Mouse (Mus musculus): ENCODE measurements around the gene Pxylp1. TPM values are rescaled to one million over a fixed set of nuclear protein-coding genes. Genes with fewer than 3 reads are reported as not detected.

The Pxylp1 gene
- total and polyA plus RNA-seq, 3 experiments = 0.22 TPM; not detected in 2

DNA sequence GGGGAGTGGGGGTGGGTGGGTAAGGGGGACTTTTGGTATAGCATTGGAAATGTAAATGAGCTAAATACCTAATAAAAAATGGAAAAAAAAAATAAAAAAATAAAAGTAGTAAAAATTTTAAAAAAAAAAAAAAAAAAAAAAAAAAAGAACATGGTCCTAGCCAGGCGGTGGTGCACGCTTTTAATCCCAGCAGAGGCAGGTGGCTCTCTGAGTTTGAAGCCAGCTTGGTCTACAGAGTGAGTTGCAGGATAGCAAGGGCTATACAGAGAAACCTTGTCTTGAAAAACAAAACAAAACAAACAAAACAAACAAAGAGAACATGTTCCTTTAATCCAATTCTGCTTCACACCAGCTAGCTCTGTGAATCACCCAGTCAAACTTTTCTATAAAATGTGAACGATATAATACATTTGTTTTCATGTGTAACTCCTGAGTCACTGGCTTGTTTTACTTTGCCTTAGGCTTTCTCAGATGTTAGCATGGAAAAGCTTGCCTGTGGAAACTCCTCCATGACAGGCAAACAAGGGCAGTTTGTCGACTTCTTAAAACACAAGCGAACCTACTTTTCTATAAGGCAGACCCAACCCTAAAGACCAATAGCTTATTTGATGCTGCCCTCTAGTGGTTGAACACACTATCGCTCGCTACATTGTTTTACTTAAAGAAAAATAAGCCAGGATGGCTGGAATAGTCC, 74.2 kb downstream of the Pxylp1 start:
- peaks cover 5% of the 10 kb centered on the region for H3K4me1 ChIP-seq (ENCODE audit: insufficient read depth, low read depth, low read length)
- no peaks in the 10 kb centered on the region for H3K36me3 ChIP-seq (replicated peaks)
- no peaks in the 10 kb centered on the region; the same call in 1 of the 2 replicates for H3K9me3 ChIP-seq (replicated peaks)
- H3K4me3 ChIP-seq (ENCODE audit: low read depth, low read length) = no peak overlapping the region
- peak; percentile 59 for DNase-seq (ENCODE audit: low spot score)
- peaks cover 6% of the 10 kb centered on the region; the same call in 1 of the 2 replicates for H3K27me3 ChIP-seq (ENCODE audit: insufficient read depth, low read length)
- ATAC-seq (ENCODE audit: extremely low read depth, insufficient number of reproducible peaks, low FRiP score, poor library complexity, severe bottlenecking) = peak; percentile 57; the same call in 1 of the 2 replicates
- TF ChIP-seq POLR2AphosphoS5 (IDR thresholded peaks at IDR 0.05; ENCODE audit: insufficient replicate concordance, low read depth, low read length) (no peak), CTCF (IDR thresholded peaks at IDR 0.05; ENCODE audit: low read depth, low read length) (no peak; the same call in 1 of the 2 replicates), GATA2 (IDR thresholded peaks at IDR 0.05; ENCODE audit: borderline replicate concordance, low read depth, low read length) (no peak), TAL1 (conservative IDR thresholded peaks at IDR 0.05; ENCODE audit: low read depth, low read length) (no peak), GATA1 (IDR thresholded peaks at IDR 0.05; ENCODE audit: borderline replicate concordance, low read length) (no peak)

DNA sequence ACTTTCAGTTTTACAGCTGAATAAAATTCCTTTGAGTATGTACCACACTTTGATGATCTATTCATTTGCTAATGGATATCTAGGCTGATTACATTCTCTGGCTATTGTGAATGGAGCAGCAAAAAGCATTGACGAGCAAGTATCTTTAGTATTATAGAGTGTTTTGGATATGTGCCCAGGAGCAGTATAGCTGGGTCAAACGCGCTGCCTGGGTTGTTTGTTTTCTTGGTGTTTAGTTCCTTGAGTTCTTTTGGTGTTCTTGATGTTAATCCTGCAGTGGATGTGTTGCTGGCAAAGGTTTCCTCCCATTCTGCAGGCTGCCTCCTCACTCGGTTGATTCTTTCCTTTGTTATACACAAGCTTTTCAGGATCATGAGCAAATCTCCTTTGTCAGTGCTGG, 80.5 kb downstream of the Pxylp1 start:
- Histone ChIP-seq H3K9me3 (replicated peaks) (no peaks in the 10 kb centered on the region; the same call in 1 of the 2 replicates), H3K4me1 (ENCODE audit: insufficient read depth, low read depth, low read length) (no peaks in the 10 kb centered on the region), H3K27me3 (ENCODE audit: insufficient read depth, low read length) (peaks cover 6% of the 10 kb centered on the region), H3K36me3 (replicated peaks) (no peaks in the 10 kb centered on the region), H3K4me3 (ENCODE audit: low read depth, low read length) (no peak overlapping the region)
- DNase-seq (ENCODE audit: low spot score) (no peak), ATAC-seq (ENCODE audit: extremely low read depth, insufficient number of reproducible peaks, low FRiP score, poor library complexity, severe bottlenecking) (no peak)
- TF ChIP-seq POLR2AphosphoS5 (IDR thresholded peaks at IDR 0.05; ENCODE audit: insufficient replicate concordance, low read depth, low read length) = no peak
- no peak for TF ChIP-seq GATA1 (IDR thresholded peaks at IDR 0.05; ENCODE audit: borderline replicate concordance, low read length)
- no peak for TF ChIP-seq TAL1 (conservative IDR thresholded peaks at IDR 0.05; ENCODE audit: low read depth, low read length)
- TF ChIP-seq GATA2 (IDR thresholded peaks at IDR 0.05; ENCODE audit: borderline replicate concordance, low read depth, low read length) = no peak
- no peak for TF ChIP-seq CTCF (IDR thresholded peaks at IDR 0.05; ENCODE audit: low read depth, low read length)

DNA sequence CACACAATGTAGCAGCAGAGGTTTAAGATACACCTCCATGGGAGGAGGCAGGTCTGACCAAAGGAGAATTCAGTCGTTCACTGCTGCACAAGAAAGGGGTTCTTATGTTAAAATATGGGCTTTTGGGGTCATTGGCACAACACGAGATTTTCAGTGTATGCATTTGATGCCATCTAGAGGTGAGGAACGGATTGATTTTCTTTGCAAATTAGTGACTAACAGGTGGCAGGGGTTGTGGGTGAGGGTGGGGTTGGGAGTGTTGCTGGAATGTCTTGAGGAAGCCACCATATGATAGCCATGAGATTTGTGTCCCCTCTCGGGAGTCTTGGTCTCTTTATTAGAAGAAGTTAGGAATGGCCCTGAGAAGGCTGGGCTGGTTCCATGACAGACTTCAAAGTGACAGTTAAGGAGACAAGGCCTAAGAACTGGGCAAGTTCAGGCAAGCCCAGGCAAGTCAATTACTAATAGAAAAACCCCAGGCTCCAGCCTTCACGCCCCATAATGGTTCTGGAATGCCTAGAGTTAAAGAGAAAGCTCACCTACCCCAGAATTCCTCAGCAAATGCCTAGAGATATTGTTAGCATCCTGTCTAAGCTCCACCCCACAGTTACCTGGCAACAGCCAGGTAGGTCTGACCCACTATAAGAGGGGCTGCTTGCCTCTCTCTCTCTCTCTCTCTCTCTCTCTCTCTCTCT, 92.2 kb downstream of the Pxylp1 start:
- ATAC-seq (ENCODE audit: extremely low read depth, insufficient number of reproducible peaks, low FRiP score, poor library complexity, severe bottlenecking) (no peak; the same call in 1 of the 2 replicates), DNase-seq (ENCODE audit: low spot score) (no peak)
- H3K9me3 ChIP-seq (replicated peaks) = no peaks in the 10 kb centered on the region
- no peak overlapping the region for H3K4me3 ChIP-seq (ENCODE audit: low read depth, low read length)
- TF ChIP-seq GATA1 (IDR thresholded peaks at IDR 0.05; ENCODE audit: borderline replicate concordance, low read length) (no peak), TAL1 (conservative IDR thresholded peaks at IDR 0.05; ENCODE audit: low read depth, low read length) (no peak), GATA2 (IDR thresholded peaks at IDR 0.05; ENCODE audit: borderline replicate concordance, low read depth, low read length) (no peak), POLR2AphosphoS5 (IDR thresholded peaks at IDR 0.05; ENCODE audit: insufficient replicate concordance, low read depth, low read length) (no peak), CTCF (IDR thresholded peaks at IDR 0.05; ENCODE audit: low read depth, low read length) (no peak)
- H3K4me1 ChIP-seq (ENCODE audit: insufficient read depth, low read depth, low read length) = peaks cover 31% of the 10 kb centered on the region
- H3K27me3 ChIP-seq (ENCODE audit: insufficient read depth, low read length) = no peaks in the 10 kb centered on the region
- no peaks in the 10 kb centered on the region for H3K36me3 ChIP-seq (replicated peaks)

DNA sequence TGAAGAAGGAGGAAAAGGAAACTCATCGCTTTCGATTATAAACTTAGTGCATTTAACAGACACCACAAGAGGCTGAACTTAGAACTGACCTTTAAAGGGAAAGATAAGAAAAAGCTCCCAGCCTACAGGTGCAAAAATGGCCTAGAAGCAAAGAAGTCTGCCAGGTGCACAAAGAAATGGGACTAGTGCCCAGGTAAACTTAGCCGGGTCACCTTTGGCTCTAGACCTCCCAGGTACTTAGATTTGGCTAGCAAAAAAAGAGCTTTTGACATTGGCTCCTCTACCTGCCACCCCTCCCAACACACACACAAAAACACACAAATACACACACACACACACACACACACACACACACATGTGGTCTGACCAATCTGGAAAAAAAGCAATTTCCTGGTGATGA, 95.2 kb downstream of the Pxylp1 start:
- Histone ChIP-seq H3K9me3 (replicated peaks) (no peaks in the 10 kb centered on the region), H3K36me3 (replicated peaks) (no peaks in the 10 kb centered on the region), H3K27me3 (ENCODE audit: insufficient read depth, low read length) (no peaks in the 10 kb centered on the region), H3K4me3 (ENCODE audit: low read depth, low read length) (no peak overlapping the region), H3K4me1 (ENCODE audit: insufficient read depth, low read depth, low read length) (peaks cover 39% of the 10 kb centered on the region)
- DNase-seq (ENCODE audit: low spot score) (no peak), ATAC-seq (ENCODE audit: extremely low read depth, insufficient number of reproducible peaks, low FRiP score, poor library complexity, severe bottlenecking) (no peak)
- TF ChIP-seq TAL1 (conservative IDR thresholded peaks at IDR 0.05; ENCODE audit: low read depth, low read length) = no peak
- no peak for TF ChIP-seq CTCF (IDR thresholded peaks at IDR 0.05; ENCODE audit: low read depth, low read length)
- no peak for TF ChIP-seq GATA2 (IDR thresholded peaks at IDR 0.05; ENCODE audit: borderline replicate concordance, low read depth, low read length)
- no peak for TF ChIP-seq GATA1 (IDR thresholded peaks at IDR 0.05; ENCODE audit: borderline replicate concordance, low read length)
- no peak for TF ChIP-seq POLR2AphosphoS5 (IDR thresholded peaks at IDR 0.05; ENCODE audit: insufficient replicate concordance, low read depth, low read length)

DNA sequence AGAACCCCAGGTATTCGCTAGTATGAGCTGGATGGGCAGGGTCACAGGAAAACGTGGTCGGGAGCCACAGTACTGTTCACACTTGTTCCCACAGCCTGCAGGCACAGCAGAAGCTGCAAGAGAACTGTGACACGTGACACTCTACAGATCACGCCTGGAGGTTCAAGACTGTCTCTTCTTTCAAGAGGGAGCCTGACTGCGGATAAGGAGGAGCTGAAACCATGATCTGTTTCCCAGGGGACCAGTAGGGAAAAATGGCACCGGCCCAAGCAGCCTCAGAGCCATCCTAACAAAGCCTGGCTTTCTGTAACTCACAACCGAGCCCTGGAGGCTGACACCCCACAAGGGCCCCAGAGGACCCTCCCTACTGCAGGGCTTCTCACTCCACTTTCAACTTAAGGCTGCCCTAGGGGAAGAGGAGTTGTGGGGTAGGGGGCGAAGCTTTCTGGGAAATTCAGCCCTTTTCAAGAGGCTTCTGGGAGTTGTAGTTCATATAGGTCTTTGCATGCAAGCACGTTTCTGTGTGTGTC, 97.0 kb downstream of the Pxylp1 start:
- TF ChIP-seq CTCF (IDR thresholded peaks at IDR 0.05; ENCODE audit: low read depth, low read length) = no peak
- no peak for TF ChIP-seq TAL1 (conservative IDR thresholded peaks at IDR 0.05; ENCODE audit: low read depth, low read length)
- no peak for TF ChIP-seq GATA2 (IDR thresholded peaks at IDR 0.05; ENCODE audit: borderline replicate concordance, low read depth, low read length)
- TF ChIP-seq GATA1 (IDR thresholded peaks at IDR 0.05; ENCODE audit: borderline replicate concordance, low read length) = no peak
- TF ChIP-seq POLR2AphosphoS5 (IDR thresholded peaks at IDR 0.05; ENCODE audit: insufficient replicate concordance, low read depth, low read length) = no peak
- ATAC-seq (ENCODE audit: extremely low read depth, insufficient number of reproducible peaks, low FRiP score, poor library complexity, severe bottlenecking) = peak; percentile 47
- peak overlapping the region; percentile 52; the same call in 1 of the 2 replicates for H3K4me3 ChIP-seq (ENCODE audit: low read depth, low read length)
- peaks cover 5% of the 10 kb centered on the region; the same call in 1 of the 2 replicates for H3K27me3 ChIP-seq (ENCODE audit: insufficient read depth, low read length)
- no peaks in the 10 kb centered on the region for H3K36me3 ChIP-seq (replicated peaks)
- H3K4me1 ChIP-seq (ENCODE audit: insufficient read depth, low read depth, low read length) = peaks cover 30% of the 10 kb centered on the region
- DNase-seq (ENCODE audit: low spot score) = peak; percentile 59
- H3K9me3 ChIP-seq (replicated peaks) = no peaks in the 10 kb centered on the region

- Histone ChIP-seq H3K36me3 (replicated peaks) (no peaks in the 10 kb centered on the region), H3K27me3 (ENCODE audit: insufficient read depth, low read length) (peaks cover 5% of the 10 kb centered on the region; the same call in 1 of the 2 replicates), H3K4me1 (ENCODE audit: insufficient read depth, low read depth, low read length) (peaks cover 21% of the 10 kb centered on the region), H3K9me3 (replicated peaks) (no peaks in the 10 kb centered on the region), H3K4me3 (ENCODE audit: low read depth, low read length) (no peak overlapping the region)
- no peak for ATAC-seq (ENCODE audit: extremely low read depth, insufficient number of reproducible peaks, low FRiP score, poor library complexity, severe bottlenecking)
- DNase-seq (ENCODE audit: low spot score) = no peak
- TF ChIP-seq GATA2 (IDR thresholded peaks at IDR 0.05; ENCODE audit: borderline replicate concordance, low read depth, low read length) (no peak), CTCF (IDR thresholded peaks at IDR 0.05; ENCODE audit: low read depth, low read length) (no peak), TAL1 (conservative IDR thresholded peaks at IDR 0.05; ENCODE audit: low read depth, low read length) (no peak), GATA1 (IDR thresholded peaks at IDR 0.05; ENCODE audit: borderline replicate concordance, low read length) (no peak), POLR2AphosphoS5 (IDR thresholded peaks at IDR 0.05; ENCODE audit: insufficient replicate concordance, low read depth, low read length) (no peak)
Observed at GRCm38 (mm10) chr9:96794601-96795000, 97.9 kb downstream of the Pxylp1 start.

Measured in G1E (cell line).